Mouse (Mus musculus): Measurements from ENCODE around the gene Nedd4. TPM values are rescaled to one million over a fixed set of nuclear protein-coding genes. Genes with fewer than 3 reads are reported as not detected.

Gene Nedd4
- 175 and 195 TPM in 2 replicates for polyA plus RNA-seq (2015; fragmentation: Nextera tagmentation; extraction: Ambion mirVana)

DNA sequence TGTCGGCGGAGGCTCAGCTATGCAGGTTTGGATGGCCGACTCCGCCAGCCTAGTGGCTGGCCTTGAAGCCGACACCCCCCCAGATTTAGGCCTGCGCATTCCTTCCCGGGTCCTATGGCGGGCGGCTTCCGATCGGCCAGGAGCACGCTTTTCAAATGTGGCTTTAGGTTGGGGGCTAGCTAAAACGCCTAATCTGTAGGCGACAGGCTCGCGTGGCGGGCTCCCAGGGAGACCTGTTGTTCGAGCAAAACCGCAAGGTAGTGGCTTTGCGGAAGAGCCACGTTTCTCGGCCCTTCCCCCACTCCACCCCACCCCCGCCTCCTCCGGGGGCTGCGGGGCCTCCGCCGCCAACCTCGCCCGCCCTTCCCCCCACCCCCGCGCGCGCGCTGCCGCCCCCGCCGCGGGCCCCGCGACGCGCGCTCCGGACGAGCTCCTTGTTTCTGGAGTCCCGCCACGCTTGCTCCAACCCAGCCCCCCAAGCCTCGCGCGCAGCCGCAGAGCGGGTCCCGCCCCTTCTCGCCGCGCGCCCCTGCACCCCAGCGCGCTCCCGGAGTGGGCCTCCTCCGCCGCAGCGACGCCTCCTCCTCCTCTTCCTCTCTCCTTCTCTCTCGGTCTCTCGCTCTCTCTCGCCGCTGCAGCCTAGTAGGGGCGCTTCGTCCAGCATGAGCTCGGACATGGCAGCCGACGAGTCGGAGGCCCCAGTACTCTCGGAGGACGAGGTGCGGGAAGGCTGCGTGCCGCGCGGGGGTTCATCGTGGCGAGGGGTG is at the start of gene Nedd4:
Gene Nedd4, plus strand, starts transcription at position 452 of the 767 bp plus-strand sequence.
- Histone ChIP-seq H3K4me3 (ENCODE audit: low read depth, low read length) (peak within 1 kb of the TSS; percentile 95), H3K27ac (replicated peaks) (peak within 1 kb of the TSS; percentile 100), H3K36me3 (ENCODE audit: control insufficient read depth, insufficient read depth, low read length) (peaks cover 2% of the 10 kb centered on the region), H3K9me3 (ENCODE audit: control insufficient read depth, low read length) (no peaks in the 10 kb centered on the region), H3K9ac (ENCODE audit: low read length) (peak within 1 kb of the TSS; percentile 100), H3K4me2 (replicated peaks; ENCODE audit: low read depth) (peak within 1 kb of the TSS; percentile 48), H3K27me3 (ENCODE audit: control insufficient read depth, insufficient read depth, low read length) (no peaks in the 10 kb centered on the region), H3K4me1 (replicated peaks; ENCODE audit: control insufficient read depth, insufficient read depth) (0 out of 2 replicates have a peak, but pooled peaks cover 4% of the 10 kb centered on the region)
- TF ChIP-seq EP300 (optimal IDR thresholded peaks at IDR 0.05) = no peak
- TF ChIP-seq CTCF (IDR thresholded peaks at IDR 0.05; ENCODE audit: low read depth) = peak; percentile 27; the same call in 1 of the 2 replicates
- ATAC-seq (ENCODE audit: low FRiP score, low TSS enrichment) = peak; percentile 91
- DNase-seq (ENCODE audit: low spot score) = peak; percentile 98
- WGBS = under 1% methylated on average over 59 of the region's 83 CpGs

GRCm38 (mm10) chr9:72613884-72614283 is 48.3 kb upstream of the Nedd4 start:
- ATAC-seq (ENCODE audit: low FRiP score, low TSS enrichment) (no peak), DNase-seq (ENCODE audit: low spot score) (no peak)
- TF ChIP-seq CTCF (IDR thresholded peaks at IDR 0.05; ENCODE audit: low read depth) (no peak), EP300 (optimal IDR thresholded peaks at IDR 0.05) (no peak)
- no peak overlapping the region for H3K9ac ChIP-seq (ENCODE audit: low read length)
- peaks cover 20% of the 10 kb centered on the region for H3K36me3 ChIP-seq (ENCODE audit: control insufficient read depth, insufficient read depth, low read length)
- no peak overlapping the region for H3K4me3 ChIP-seq (ENCODE audit: low read depth, low read length)
- H3K27me3 ChIP-seq (ENCODE audit: control insufficient read depth, insufficient read depth, low read length) = no peaks in the 10 kb centered on the region
- H3K4me1 ChIP-seq (replicated peaks; ENCODE audit: control insufficient read depth, insufficient read depth) = no peaks in the 10 kb centered on the region; the same call in 1 of the 2 replicates
- H3K27ac ChIP-seq (replicated peaks) = no peak overlapping the region
- H3K4me2 ChIP-seq (replicated peaks; ENCODE audit: low read depth) = no peak overlapping the region
- 43% methylated on average over 2 of the region's 2 CpGs for WGBS
- H3K9me3 ChIP-seq (ENCODE audit: control insufficient read depth, low read length) = no peaks in the 10 kb centered on the region

DNA sequence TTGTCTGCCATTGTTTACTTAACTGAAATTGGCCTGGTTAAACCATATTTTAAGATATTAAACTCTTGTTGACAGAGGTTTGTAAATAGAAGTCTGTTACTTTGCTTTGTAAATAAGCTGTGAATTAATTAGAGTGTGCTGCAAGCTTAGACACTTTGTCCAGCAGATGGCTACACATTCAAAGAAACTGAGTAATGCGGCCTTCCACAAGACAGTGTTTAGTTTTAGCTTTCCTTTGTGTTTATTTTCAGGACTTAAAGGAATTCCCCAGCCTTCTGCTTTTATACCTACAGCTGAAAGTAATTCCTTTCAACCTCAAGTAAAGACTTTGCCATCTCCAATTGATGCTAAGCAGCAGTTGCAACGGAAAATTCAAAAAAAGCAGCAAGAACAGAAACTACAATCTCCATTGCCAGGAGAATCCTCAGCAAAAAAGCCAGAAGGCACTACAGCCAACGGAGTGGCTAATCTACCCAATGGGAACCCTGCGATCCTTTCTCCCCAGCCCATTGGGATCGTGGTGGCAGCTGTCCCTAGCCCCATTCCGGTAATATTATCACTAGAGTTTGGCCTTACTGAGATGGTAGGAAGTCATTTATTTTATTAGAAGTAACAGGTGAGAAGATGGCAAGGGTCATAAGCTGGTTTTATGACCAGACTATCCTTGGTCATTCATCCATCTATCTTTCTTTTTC is 47.2 kb upstream of the Nedd4 start:
- ATAC-seq (ENCODE audit: low FRiP score, low TSS enrichment) (no peak), DNase-seq (ENCODE audit: low spot score) (no peak)
- Histone ChIP-seq H3K36me3 (ENCODE audit: control insufficient read depth, insufficient read depth, low read length) (peaks cover 20% of the 10 kb centered on the region), H3K9me3 (ENCODE audit: control insufficient read depth, low read length) (no peaks in the 10 kb centered on the region), H3K4me2 (replicated peaks; ENCODE audit: low read depth) (no peak overlapping the region), H3K27me3 (ENCODE audit: control insufficient read depth, insufficient read depth, low read length) (no peaks in the 10 kb centered on the region), H3K4me3 (ENCODE audit: low read depth, low read length) (no peak overlapping the region), H3K27ac (replicated peaks) (no peak overlapping the region), H3K9ac (ENCODE audit: low read length) (no peak overlapping the region), H3K4me1 (replicated peaks; ENCODE audit: control insufficient read depth, insufficient read depth) (no peaks in the 10 kb centered on the region; the same call in 1 of the 2 replicates)
- TF ChIP-seq CTCF (IDR thresholded peaks at IDR 0.05; ENCODE audit: low read depth) (peak; percentile 78), EP300 (optimal IDR thresholded peaks at IDR 0.05) (peak; percentile 41)
- WGBS = 42% methylated on average over 6 of the region's 6 CpGs

- no peaks in the 10 kb centered on the region for H3K27me3 ChIP-seq (ENCODE audit: control insufficient read depth, insufficient read depth, low read length)
- H3K9ac ChIP-seq (ENCODE audit: low read length) = no peak overlapping the region
- no peaks in the 10 kb centered on the region for H3K9me3 ChIP-seq (ENCODE audit: control insufficient read depth, low read length)
- 85% methylated on average over 3 of the region's 3 CpGs for WGBS
- ATAC-seq (ENCODE audit: low FRiP score, low TSS enrichment) = no peak
- DNase-seq (ENCODE audit: low spot score) = no peak
- TF ChIP-seq EP300 (optimal IDR thresholded peaks at IDR 0.05) (no peak), CTCF (IDR thresholded peaks at IDR 0.05; ENCODE audit: low read depth) (no peak)
- H3K27ac ChIP-seq (replicated peaks) = no peak overlapping the region
- no peak overlapping the region for H3K4me3 ChIP-seq (ENCODE audit: low read depth, low read length)
- no peak overlapping the region for H3K4me2 ChIP-seq (replicated peaks; ENCODE audit: low read depth)
- H3K4me1 ChIP-seq (replicated peaks; ENCODE audit: control insufficient read depth, insufficient read depth) = no peaks in the 10 kb centered on the region; the same call in 1 of the 2 replicates
- peaks cover 20% of the 10 kb centered on the region for H3K36me3 ChIP-seq (ENCODE audit: control insufficient read depth, insufficient read depth, low read length)
These were observed 44.1 kb upstream of the Nedd4 start for GRCm38 (mm10) chr9:72618037-72618436.

DNA sequence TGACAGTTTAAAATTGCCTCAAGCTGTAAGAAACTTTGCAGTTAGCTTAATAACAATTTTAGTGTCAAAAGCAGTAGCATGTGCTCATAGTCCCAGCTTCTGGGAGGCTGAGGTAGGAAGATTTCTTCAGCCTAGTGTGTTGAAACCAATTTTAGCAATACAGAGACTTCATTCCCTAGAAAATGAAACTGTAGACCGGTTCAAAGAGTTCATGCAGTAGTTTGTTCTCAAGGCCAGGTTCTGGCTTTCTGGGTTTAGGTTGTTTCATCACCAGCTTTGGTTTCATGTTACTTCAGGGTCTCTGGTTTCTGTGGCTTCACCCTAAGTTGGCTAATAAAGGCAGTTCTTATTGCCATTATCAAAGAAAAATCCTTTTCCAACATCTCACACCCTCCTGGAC is 38.5 kb upstream of the Nedd4 start:
- H3K9me3 ChIP-seq (ENCODE audit: control insufficient read depth, low read length) = no peaks in the 10 kb centered on the region
- no peak overlapping the region for H3K9ac ChIP-seq (ENCODE audit: low read length)
- DNase-seq (ENCODE audit: low spot score) (no peak), ATAC-seq (ENCODE audit: low FRiP score, low TSS enrichment) (no peak)
- no peak overlapping the region for H3K4me3 ChIP-seq (ENCODE audit: low read depth, low read length)
- peaks cover under 1% of the 10 kb centered on the region; the same call in 1 of the 2 replicates for H3K36me3 ChIP-seq (ENCODE audit: control insufficient read depth, insufficient read depth, low read length)
- H3K27me3 ChIP-seq (ENCODE audit: control insufficient read depth, insufficient read depth, low read length) = no peaks in the 10 kb centered on the region
- H3K4me1 ChIP-seq (replicated peaks; ENCODE audit: control insufficient read depth, insufficient read depth) = no peaks in the 10 kb centered on the region
- H3K4me2 ChIP-seq (replicated peaks; ENCODE audit: low read depth) = no peak overlapping the region
- no peak for TF ChIP-seq CTCF (IDR thresholded peaks at IDR 0.05; ENCODE audit: low read depth)
- no peak for TF ChIP-seq EP300 (optimal IDR thresholded peaks at IDR 0.05)
- 84% methylated on average over 1 of the region's 1 CpGs for WGBS
- no peak overlapping the region for H3K27ac ChIP-seq (replicated peaks)
